Mouse (Mus musculus): ENCODE results near the gene Ppp2r3a.

Gene Ppp2r3a

DNA sequence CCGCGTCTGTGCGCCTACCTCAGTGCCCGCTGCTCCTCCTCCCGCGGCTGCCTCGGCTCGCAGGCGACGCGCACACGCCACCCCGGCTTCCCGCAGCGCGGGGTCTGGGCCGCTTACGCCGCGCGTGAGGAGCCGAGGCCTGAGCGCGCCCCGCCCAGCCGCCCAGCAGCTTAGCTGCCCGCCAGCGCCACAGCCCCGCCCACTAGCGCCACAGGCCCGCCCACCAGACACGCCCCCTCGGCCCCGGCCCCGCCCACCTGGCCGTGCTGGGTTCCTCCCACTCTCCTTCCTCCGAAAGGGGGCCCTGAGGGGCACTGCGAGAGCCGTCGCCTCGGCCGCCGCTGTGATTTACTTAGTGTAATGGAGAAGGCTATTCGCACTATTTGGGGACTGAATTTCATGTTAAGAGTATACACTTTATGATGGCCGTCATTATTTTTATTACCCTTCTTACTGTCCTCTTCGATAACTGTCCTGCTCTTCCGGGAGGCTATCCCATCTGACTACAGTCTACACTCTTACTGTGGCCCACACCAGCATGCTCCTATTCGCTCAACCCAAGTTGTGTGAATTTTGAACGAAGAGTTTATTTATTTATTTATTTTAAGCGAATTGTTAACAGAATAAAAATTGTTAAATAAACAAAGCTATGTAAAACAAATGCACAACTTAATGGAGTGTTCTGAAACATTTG lies at the start of gene Ppp2r3a:
Gene Ppp2r3a, minus strand, starts transcription at position 152 of the 694 bp plus-strand sequence.
- peak; percentile 98 for DNase-seq (ENCODE audit: low spot score)

DNA sequence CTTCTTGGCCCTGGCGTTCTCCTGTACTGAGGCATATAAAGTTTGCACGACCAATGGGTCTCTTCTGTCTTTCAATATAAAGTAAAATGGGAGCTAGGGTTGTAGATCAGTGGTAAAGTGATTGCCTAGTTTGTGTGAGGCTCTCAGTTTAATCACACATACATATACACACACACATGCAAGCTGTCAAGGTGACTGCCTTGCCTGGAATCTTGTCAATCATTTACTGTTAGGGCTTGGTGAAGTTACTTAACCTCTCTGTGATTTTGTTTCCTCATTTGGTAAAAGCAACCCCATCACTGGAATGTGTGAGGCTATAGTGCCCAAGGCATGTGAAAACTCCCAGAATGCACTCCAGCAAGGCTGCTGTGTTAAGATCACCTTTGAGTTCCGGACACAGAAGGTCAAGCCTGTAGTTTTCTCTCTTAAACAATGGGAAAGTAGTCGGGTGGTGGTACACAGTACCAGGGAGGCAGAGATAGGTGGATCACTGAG lies 48.9 kb upstream of the Ppp2r3a start:
- DNase-seq (ENCODE audit: low spot score) = peak; percentile 29

DNA sequence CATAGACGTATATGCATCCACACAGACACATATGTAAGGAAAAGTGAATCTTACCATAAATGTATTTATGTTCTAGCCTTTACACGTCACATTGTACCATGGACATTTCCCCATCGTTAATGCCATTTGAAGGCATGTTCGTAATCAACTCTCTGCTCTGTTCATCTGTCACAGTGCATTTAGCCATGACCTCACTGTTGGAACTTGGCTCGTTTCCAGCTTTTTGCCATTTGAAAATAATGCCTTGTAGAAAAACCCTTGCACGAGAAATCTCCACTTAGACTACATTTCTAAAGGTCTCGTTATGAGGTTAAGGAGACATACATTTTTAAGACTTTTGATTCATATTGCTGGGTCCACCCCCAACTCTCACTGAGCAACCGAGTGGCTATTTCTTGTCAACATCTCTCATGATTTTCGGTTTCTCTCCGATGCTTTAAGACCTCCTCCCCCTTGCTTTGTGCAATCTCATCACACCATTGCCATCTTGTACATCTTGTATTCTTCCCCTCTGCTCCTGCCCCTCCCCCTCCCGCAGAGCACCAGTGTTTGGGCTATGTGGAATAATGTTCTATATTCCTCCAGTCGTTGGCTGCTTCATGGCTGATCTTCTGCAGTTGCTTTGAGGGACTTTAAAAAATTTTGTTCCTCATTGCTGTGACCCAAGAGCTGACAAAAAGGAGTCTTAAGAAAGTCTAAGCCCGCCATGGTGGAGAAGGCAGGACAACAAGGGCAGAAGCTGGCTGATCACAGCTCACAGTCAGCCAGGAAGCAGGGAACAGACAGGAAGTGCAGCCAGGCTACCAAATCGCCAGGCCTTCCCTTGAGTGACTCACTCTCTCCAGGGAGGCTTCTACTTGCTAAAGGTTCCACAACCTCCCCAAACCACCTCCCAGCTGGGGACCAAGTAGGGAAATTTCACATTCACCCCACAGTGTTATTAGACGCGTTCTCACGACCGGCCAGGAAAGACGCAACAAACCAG lies 40.4 kb upstream of the Ppp2r3a start:
- no peak for DNase-seq (ENCODE audit: low spot score)

DNA sequence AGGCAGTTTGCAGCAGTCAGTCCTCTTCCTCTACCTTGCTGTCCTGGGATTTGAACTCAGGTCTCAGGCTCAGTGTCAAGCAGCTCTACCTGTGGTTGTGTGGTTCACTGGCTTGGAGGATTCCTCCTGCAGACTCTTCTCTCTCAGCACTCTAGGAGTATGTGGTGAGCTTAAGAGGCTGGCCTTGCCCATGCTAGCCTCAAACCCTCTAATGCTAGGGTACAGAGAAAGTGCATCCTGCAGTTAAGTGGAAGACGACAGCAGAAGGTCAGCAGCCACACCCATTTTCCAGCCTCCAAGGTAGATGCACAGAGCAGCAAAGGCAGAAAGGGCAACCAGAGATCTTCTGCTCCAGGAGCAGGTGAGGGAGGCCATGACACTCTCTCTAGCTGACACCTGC lies 39.3 kb upstream of the Ppp2r3a start:
- DNase-seq (ENCODE audit: low spot score) = no peak

DNA sequence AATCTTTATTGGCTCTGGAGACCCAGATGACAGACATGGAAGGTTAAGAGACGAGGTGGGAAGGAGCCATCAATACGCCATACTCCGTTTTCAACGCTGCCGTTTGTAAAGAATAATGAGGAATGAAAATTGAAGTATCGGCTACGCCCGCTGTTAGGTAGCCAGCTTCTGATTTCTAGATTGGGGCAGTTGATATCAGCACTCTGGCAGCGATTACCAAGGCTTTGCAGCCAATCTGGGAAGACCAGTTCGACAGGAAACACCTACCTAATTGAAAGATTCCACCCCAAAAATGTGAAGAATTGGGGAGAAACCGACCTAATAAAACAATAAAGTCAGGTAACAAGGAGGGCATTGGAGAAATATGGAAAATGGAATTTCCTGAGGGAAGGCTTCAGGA lies 38.2 kb upstream of the Ppp2r3a start:
- no peak for DNase-seq (ENCODE audit: low spot score)

DNA sequence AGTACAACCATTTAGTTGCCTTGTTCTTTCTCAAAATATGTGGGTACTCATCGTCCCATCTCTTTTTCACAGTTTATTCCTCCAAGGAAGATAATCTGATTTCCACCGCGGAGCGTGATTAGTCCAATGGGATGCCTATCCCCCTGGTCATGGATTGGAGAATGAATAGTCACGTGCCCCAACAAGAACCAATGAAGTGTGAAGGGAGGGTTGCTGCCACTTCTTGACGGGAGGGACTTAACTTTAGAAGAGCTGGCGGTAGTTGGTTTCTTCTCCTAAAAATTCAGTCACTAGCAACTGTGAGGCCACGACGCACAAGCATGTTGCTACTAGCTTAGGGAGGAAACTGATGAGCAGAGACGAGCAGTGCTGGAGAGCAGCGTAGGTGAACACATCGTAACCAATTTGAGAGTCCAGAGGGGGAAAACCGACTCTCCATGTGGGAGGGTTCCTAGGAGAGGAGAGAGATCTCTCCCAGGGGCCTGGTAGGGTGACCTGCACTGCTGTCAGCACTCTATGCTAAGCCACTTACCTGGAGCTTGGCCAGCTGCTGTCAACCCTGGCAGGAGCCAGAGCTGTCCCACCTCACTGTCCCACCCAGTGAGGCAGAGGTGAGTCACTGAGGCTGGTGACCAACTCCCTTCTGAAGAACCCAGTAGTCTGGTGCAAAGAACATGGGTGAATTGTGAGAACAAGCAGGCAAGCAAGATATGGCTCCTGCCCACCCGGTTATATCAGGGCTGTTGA lies 37.5 kb upstream of the Ppp2r3a start:
- no peak for DNase-seq (ENCODE audit: low spot score)

GRCm38 (mm10) chr9:101286766-101287165 lies 35.2 kb upstream of the Ppp2r3a start:
- no peak for DNase-seq (ENCODE audit: low spot score)

DNA sequence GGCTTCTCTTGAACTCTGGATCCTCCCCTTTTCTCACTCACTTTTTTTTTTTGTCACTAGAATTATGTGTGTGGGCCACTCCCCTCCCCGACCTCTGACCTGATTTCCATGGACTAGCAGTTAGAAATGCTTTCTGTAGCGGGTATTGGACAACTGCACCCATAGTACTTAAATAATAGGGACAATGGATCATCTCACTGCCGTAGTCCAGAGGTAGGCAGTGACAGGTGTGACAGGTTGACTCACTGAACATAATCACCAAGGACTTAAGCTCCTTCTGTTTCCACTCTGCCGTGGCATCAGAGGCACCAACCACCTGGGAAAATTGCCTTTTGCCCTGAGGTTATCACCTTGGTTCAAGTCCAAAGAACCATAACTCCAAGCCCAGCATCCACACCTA lies 32.5 kb upstream of the Ppp2r3a start:
- no peak for DNase-seq (ENCODE audit: low spot score)

DNA sequence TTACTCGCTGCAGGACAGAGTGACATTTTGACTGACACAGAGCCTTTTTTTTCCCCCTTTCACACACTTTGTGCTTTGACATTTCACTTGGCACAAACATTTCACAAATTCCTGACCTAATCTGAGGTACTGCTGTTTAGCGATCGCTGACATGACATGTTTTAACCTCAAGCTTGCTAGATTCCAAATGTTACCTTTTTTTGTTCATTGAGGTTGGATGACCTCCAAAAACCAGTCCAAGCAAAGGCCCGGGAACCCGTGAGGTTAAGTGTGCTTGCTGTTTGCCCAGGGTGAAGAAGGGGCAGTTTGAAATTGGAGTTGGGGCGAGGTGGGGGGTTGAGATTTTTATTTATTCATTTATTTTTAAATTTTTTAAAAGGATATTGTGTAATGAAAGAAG lies 31.1 kb upstream of the Ppp2r3a start:
- no peak for DNase-seq (ENCODE audit: low spot score)

DNA sequence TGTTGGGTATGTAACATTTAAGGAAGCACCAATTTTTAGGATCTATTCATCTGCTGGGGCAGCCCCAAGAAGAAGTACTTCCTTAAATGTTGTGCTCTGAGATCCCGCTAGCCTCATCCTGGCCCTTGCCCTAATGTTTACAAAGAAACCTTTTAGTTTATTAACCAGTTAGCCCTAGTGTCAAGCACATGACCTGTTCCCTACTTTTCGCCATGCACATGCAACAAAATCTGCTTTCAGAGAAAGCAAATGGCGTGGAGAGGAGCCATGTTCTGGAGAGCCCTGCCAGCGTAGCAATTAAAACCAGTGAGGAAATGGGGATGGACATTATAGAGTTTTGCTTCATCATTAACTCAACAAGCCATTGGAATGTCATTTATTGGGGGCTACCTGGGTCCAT lies 30.3 kb upstream of the Ppp2r3a start:
- no peak for DNase-seq (ENCODE audit: low spot score)

GRCm38 (mm10) chr9:101281326-101281725 lies 29.7 kb upstream of the Ppp2r3a start:
- DNase-seq (ENCODE audit: low spot score) = no peak

DNA sequence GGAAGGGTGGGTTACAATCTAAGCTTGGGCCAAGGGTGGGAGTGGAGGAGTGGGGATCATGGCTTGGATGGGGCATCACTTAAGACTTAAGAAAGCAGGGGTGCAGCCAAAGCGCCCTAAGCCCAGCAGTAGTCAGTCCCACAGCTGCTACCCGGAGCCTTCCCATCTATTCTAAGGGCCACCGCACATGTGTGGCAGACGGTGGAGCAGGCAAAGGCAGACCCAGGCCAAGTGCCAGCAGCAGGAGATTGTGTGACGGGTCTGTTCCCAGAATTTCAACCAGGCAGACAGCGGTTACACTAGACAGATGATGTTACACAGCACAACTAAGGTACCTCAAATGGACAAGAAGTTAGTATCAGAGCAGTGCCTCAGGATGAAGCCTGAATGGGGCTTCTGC lies 29.3 kb upstream of the Ppp2r3a start:
- DNase-seq (ENCODE audit: low spot score) = no peak

DNA sequence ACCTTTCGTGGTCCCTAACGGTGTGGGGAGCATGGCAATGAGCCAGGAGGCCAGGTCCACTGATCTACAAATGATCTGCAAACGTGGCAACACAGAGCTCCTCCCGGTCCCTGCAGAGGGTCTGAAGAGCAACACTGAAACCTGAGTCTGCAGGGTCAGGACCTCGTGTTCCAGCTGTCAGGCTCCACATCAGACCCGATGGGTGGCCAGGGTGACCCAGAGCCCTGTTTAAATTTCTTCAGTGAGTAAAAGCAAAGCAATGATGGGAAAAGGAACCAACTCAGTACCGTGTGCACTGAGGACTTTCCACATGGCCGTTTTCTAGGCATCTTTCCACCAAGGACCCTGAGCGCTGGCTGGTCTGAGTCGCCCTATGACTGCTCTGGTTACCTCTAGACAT lies 28.6 kb upstream of the Ppp2r3a start:
- no peak for DNase-seq (ENCODE audit: low spot score)

DNA sequence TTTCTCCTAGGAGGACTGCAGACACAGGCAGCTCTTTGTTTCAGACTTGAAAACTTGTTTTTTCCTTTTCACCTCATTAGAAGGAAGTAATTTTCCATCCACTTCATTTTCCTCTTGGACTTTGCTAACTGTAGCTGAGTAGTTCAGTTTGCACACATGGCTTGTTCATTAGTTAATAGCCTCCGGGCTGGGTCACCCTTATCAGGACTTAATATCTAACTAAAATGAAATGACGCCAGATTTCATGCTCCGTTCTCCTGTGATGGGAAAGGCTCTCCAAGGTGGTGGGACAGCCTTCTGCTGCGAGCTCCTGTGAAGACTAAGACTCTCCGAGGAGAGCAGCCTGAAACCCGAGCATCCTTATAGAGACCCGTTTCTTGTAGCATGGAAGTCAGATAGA lies 21.1 kb upstream of the Ppp2r3a start:
- no peak for DNase-seq (ENCODE audit: low spot score)

DNA sequence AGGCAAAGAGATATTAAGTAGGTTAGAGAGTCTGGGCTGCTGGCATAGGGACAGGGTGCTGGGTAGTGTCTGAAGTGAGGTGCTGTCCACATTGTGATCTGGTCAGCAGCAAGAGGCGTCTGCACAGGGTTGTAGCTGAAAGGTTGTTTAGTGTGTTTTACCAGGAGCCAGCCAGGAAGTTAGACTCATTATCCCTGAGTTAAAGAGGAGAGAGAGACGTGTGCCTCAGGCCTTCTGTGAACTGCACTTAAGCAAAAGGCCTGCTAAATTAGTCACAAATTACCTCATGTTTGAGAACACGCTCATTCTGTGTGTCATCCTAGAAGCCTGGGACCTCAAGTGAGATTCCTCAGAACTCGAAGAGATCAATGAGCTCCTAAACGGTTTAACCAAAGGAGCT lies 18.4 kb upstream of the Ppp2r3a start:
- DNase-seq (ENCODE audit: low spot score) = no peak

- no peak for DNase-seq (ENCODE audit: low spot score)
Measured at GRCm38 (mm10) chr9:101266043-101266442, 14.4 kb upstream of the Ppp2r3a start.

DNA sequence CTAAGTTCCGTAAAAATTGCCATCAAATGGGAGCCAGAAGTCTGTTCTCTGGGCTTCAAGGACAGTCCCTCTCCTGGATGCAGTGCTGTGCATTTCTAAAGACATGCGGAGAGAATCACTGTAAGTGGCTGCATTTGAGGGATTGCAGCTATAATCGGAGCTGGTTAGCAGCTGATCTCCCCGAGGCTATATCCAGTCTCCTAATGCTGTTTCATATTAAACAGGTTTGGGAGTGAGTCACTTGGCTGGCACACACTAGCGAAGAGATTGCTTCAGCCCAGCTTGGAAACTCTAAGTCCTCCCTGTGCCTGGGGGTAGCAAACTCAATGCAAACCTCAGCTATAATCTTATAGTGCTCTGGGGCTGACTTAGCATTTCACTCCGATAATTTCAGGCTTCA lies 14.0 kb upstream of the Ppp2r3a start:
- no peak for DNase-seq (ENCODE audit: low spot score)

DNA sequence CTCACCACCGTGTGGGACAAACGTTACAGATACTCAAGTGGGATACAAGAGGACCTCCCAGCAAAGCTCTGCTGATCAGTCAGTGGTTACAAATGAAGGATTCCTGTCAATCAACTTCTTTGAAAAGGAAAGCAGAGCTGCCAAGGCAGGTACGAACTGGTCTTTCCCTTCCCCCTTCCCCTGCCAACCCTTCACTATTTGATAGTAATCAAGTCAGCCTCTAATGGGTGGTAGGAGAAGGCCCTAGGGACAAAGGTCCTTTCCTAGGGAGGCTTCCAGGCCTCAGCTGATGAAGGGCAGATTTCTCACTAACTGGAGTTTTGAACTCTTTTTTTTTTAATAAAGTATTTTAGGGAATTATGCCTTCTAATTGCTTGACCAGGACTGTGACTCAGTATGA lies 11.2 kb upstream of the Ppp2r3a start:
- DNase-seq (ENCODE audit: low spot score) = no peak

DNA sequence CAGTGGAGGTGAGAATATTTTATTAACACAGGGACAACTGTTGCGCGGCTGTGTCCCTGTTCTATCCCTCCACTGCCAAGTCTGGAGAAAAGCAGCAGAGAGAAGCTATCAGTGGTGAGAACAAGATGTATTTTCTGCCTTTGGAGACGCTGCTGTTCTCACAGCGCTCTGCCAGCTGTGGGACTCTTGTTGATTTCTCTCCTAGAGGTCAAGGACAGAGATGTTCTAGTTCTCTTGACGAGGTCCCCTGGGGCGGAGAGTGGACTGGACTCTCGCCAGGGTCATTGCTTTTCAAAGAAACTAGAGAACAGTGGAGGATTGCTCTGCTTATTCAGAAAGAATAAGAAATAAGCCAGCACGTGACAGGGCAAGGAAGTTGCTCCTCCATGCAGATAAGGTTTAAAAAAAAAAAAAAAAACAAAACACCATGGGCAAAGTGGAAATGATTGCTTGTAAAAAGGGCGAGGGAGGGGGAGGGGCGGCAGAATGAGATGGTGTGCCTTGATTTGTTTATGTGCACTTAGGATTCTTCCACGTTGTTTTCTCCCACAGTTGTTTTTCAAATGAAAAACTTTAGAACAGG lies 10.5 kb upstream of the Ppp2r3a start:
- peak; percentile 14 for DNase-seq (ENCODE audit: low spot score)

DNA sequence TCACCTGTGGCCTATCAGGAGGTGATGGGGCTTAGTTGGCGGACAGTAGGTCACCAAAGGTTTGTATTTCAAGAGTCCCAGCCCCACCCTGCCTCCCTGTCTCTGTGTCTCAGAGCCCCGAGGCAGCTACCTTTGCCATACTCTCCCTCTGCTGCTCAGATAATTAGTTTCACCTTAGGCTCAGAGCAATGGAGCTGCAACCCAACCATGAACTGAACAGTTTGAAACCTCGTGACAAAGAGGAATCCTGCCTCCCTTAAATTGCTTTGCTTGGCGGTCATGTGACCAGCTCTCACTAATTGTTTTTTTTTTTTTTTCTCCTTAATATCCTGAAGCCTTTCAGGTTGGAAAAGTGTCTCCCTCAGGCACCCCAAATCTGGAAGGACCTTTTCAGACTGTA lies 9.8 kb upstream of the Ppp2r3a start:
- no peak for DNase-seq (ENCODE audit: low spot score)

DNA sequence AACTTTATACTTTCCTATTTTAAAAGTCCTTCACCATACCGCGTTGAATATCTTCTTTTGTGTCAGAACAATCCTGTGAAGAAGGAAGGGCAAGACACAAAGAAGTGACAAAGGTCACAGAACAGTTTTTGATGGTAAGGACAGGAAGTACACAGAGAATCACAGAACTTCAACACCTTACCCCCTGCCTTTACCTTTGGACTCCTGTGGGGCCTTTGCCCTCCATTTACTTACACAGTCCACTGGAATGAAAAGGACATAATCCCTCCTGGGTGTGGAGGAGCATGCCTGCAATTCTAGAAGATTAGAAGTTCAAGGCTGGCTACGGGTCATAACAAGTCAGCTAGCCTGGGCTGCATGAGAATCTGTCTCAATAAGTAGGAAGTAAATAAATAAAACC lies 1.5 kb upstream of the Ppp2r3a start:
- peak; percentile 78 for DNase-seq (ENCODE audit: low spot score)

GRCm38 (mm10) chr9:101252541-101252940 lies 946 bp upstream of the Ppp2r3a start:
- peak; percentile 17 for DNase-seq (ENCODE audit: low spot score)

All from yolk sac, embryonic 10.5 days (tissue).